Mouse (Mus musculus) liver, embryonic 13.5 days (tissue): ENCODE data around the gene Zfp846. TPM values are rescaled to one million over a fixed set of nuclear protein-coding genes. Genes with fewer than 3 reads are reported as not detected.

Source experiments
- ATAC-seq: fragments of 200-750 bp; cut with Nextera tagmentation; 2 replicates; pipeline ENCODE4 v1.8.0; 2017; ENCODE audit warnings: low read depth, mild to moderate bottlenecking, moderate number of reproducible peaks, moderate library complexity
- DNase-seq: peaks from one replicate; pipeline ENCODE4 v3.0.0; 2022
- H3K27ac ChIP-seq: fragments of 300-500 bp; sonication (generic); 2 replicates; pipeline ENCODE4 v1.5.1; 2015; ENCODE audit warnings: moderate library complexity, mild to moderate bottlenecking, inconsistent platforms
- H3K27me3 ChIP-seq: fragments of 300-500 bp; sonication (generic); 2 replicates; pipeline ENCODE4 v1.6.1; 2015; ENCODE audit warnings: mild to moderate bottlenecking, inconsistent platforms
- H3K36me3 ChIP-seq: fragments of 300-500 bp; sonication (generic); 2 replicates; pipeline ENCODE4 v1.6.1; 2015; ENCODE audit warnings: mild to moderate bottlenecking, inconsistent platforms
- H3K4me1 ChIP-seq: fragments of 300-500 bp; sonication (generic); replicated peaks from 2 replicates; pipeline ENCODE4 v1.6.1; 2015; ENCODE audit warnings: inconsistent platforms
- H3K4me2 ChIP-seq: fragments of 300-500 bp; sonication (generic); 2 replicates; pipeline ENCODE4 v1.6.1; 2015; ENCODE audit warnings: inconsistent platforms, mild to moderate bottlenecking, moderate library complexity
- H3K4me3 ChIP-seq: fragments of 300-500 bp; sonication (generic); replicated peaks from 2 replicates; pipeline ENCODE4 v1.5.1; 2015; ENCODE audit warnings: mild to moderate bottlenecking, inconsistent platforms
- H3K9ac ChIP-seq: fragments of 300-500 bp; sonication (generic); 2 replicates; pipeline ENCODE4 v1.6.1; 2015; ENCODE audit warnings: mild to moderate bottlenecking, inconsistent platforms
- H3K9me3 ChIP-seq: fragments of 300-500 bp; sonication (generic); replicated peaks from 2 replicates; pipeline ENCODE4 v1.6.1; 2016; ENCODE audit warnings: inconsistent platforms
- WGBS: fragments of 180-500 bp; shearing (Covaris S2); methylation state at CpG from one replicate; pipeline ENCODE4 v1.1.7; 2015; ENCODE audit not compliant: insufficient replicate concordance; 5-methylcytosine and 5-hydroxymethylcytosine counted together
- polyA plus RNA-seq: library from polyadenylated mRNA; unstranded; fragments of >200 nt; fragmentation: Nextera tagmentation; extraction: Ambion mirVana; gene quantifications from 2 replicates; pipeline ENCODE4 v1.2.1, GENCODE M21; 2015

The Zfp846 gene
- polyA plus RNA-seq, 1 experiment from 2014 or later = 2.3 TPM

DNA sequence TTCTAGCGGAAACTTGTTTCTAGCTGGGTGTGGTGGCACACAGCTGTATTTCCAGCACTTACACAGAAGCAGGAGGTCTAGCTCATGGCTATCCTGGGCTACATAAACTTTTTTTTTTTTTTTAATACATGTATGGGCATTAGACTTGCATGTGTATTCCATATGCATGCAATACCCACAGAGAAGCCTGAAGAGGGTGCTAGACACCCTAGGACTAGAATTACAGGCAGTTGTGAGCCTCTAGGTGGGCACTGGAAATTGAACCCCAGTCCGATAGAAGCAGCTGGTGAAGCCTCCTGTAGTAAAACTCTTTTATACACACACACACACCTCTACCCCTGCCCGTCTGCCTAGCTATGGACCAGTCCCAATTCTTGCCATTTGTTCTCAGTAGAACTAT is 72.8 kb downstream of the Zfp846 start:
- H3K4me3 ChIP-seq = peak overlapping the region; percentile 93
- ATAC-seq (no peak), DNase-seq (no peak)
- H3K4me1 ChIP-seq = peaks cover 55% of the 10 kb centered on the region
- H3K9ac ChIP-seq = peak overlapping the region; percentile 62; the same call in 1 of the 2 replicates
- no peak overlapping the region for H3K27ac ChIP-seq
- H3K4me2 ChIP-seq = peak overlapping the region; percentile 88
- WGBS = 82% methylated on average over 3 of the region's 3 CpGs
- no peaks in the 10 kb centered on the region for H3K9me3 ChIP-seq
- no peaks in the 10 kb centered on the region for H3K27me3 ChIP-seq
- peaks cover 59% of the 10 kb centered on the region for H3K36me3 ChIP-seq

Other genes starting within 250 kb of the Zfp846 start
- not detected in 2 replicates for gene Olfr18, start 245.2 kb upstream of the Zfp846 start, polyA plus RNA-seq
- gene Zfp560, start 196.1 kb upstream of the Zfp846 start, polyA plus RNA-seq = 13.0 and 13.8 TPM in 2 replicates
- 4.4 and 5.4 TPM in 2 replicates for gene Zfp26, start 121.1 kb upstream of the Zfp846 start, polyA plus RNA-seq
- 6.7 and 7.9 TPM in 2 replicates for gene Zfp426, start 88.5 kb upstream of the Zfp846 start, polyA plus RNA-seq
- 16.0 and 17.7 TPM in 2 replicates for gene Zfp266, start 59.9 kb upstream of the Zfp846 start, polyA plus RNA-seq
- 310 and 314 TPM in 2 replicates for gene Ubl5, start 61.6 kb downstream of the Zfp846 start, polyA plus RNA-seq
- gene Fbxl12, start 63.5 kb downstream of the Zfp846 start, polyA plus RNA-seq = 4.0 and 5.0 TPM in 2 replicates
- 31.8 and 35.3 TPM in 2 replicates for gene Pin1, start 70.8 kb downstream of the Zfp846 start, polyA plus RNA-seq
- gene Olfm2, start 165.1 kb downstream of the Zfp846 start, polyA plus RNA-seq = 0.12 and 0.18 TPM in 2 replicates
- 0.01 and 0.06 TPM in 2 replicates for gene Col5a3, start 233.8 kb downstream of the Zfp846 start, polyA plus RNA-seq
- gene Rdh8, start 237.2 kb downstream of the Zfp846 start, polyA plus RNA-seq = not detected in 2 replicates